Mouse (Mus musculus) forebrain, embryonic 12.5 days (tissue): ENCODE data around the gene Sgms1. TPM values are rescaled to one million over a fixed set of nuclear protein-coding genes. Genes with fewer than 3 reads are reported as not detected.

Experiments
- ATAC-seq: fragments of 200-750 bp; cut with Nextera tagmentation; 2 replicates; pipeline ENCODE4 v1.8.0; 2017; ENCODE audit warnings: moderate TSS enrichment; ENCODE audit not compliant: low FRiP score
- H3K27ac ChIP-seq: fragments of 300-500 bp; sonication (generic); 2 replicates; pipeline ENCODE4 v1.5.1; 2016; ENCODE audit warnings: mild to moderate bottlenecking
- H3K27me3 ChIP-seq: fragments of 300-500 bp; sonication (generic); 2 replicates; pipeline ENCODE4 v1.6.1; 2016; ENCODE audit warnings: mild to moderate bottlenecking
- H3K36me3 ChIP-seq: fragments of 300-500 bp; sonication (generic); replicated peaks from 2 replicates; pipeline ENCODE4 v1.6.1; 2016; ENCODE audit warnings: mild to moderate bottlenecking
- H3K4me1 ChIP-seq: fragments of 300-500 bp; sonication (generic); 2 replicates; pipeline ENCODE4 v1.6.1; 2016
- H3K4me2 ChIP-seq: fragments of 300-500 bp; sonication (generic); 2 replicates; pipeline ENCODE4 v1.6.1; 2016; ENCODE audit warnings: mild to moderate bottlenecking, moderate library complexity
- H3K4me3 ChIP-seq: fragments of 300-500 bp; sonication (generic); replicated peaks from 2 replicates; pipeline ENCODE4 v1.5.1; 2016; ENCODE audit warnings: mild to moderate bottlenecking
- H3K9ac ChIP-seq: fragments of 300-500 bp; sonication (generic); 2 replicates; pipeline ENCODE4 v1.6.1; 2016; ENCODE audit warnings: mild to moderate bottlenecking
- H3K9me3 ChIP-seq: fragments of 300-500 bp; sonication (generic); 2 replicates; pipeline ENCODE4 v1.6.1; 2016
- WGBS: fragments of 180-500 bp; shearing (Covaris S2); methylation state at CpG from one replicate; pipeline ENCODE4 v1.1.7; 2016; 5-methylcytosine and 5-hydroxymethylcytosine counted together
- polyA plus RNA-seq: library from polyadenylated mRNA; unstranded; fragments of >200 nt; fragmentation: Nextera tagmentation; extraction: Ambion mirVana; gene quantifications from 2 replicates; pipeline ENCODE4 v1.2.1, GENCODE M21; 2016

Sgms1 gene
- polyA plus RNA-seq, 1 experiment from 2014 or later: 13.8 TPM

DNA sequence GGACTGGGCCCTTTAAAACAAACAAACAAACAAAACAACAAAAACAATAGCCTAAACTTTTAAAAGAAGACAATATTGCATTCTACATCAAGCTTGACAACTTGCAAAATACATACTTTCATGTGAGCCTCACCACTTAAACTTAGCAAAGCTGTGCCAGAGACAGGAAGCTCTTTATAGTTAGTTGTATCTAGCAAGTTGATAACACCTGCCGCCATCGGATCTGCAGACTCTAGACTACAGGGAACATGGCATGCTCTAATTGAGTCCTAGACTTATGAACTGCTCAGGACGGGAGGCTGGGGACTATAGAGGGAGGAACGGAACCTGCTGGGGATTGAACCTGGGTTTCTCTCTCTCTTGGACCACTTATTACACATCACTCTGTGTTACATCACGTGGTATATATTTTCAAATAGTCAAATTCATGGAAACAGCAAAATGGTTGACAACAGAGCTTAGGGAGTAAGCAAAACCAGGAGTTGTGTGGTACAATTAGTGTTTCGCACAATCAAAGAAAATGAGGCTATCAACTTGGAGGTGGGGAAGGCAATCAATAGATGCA is 44.3 kb downstream of the Sgms1 start:
- no peak for ATAC-seq
- Histone ChIP-seq H3K9ac (no peak overlapping the region), H3K4me1 (peaks cover 41% of the 10 kb centered on the region), H3K36me3 (no peaks in the 10 kb centered on the region), H3K4me2 (no peak overlapping the region), H3K27ac (no peak overlapping the region), H3K27me3 (peaks cover 8% of the 10 kb centered on the region; the same call in 1 of the 2 replicates), H3K9me3 (no peaks in the 10 kb centered on the region), H3K4me3 (no peak overlapping the region)
- 79% methylated on average over 6 of the region's 6 CpGs for WGBS

DNA sequence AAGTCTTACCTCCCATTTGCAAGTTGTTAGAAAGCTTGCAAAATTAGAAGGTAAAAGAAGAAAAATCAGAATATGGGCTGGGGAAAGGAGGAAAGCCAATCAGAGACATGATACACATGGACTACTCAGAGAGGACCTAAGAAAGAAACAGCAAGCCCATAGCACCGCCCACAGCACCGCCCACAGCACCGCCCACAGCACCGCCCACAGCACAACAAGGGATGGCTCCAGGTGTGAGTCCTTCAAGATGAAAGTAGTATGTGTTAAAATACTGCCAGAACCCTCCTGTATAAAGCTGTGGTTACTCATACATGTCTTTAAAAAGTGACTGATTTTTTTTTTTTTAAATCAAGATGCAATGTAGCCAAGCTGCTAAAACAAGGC is 44.8 kb downstream of the Sgms1 start:
- H3K4me1 ChIP-seq: peaks cover 41% of the 10 kb centered on the region
- H3K4me3 ChIP-seq: no peak overlapping the region
- 10% methylated on average over 4 of the region's 4 CpGs for WGBS
- H3K36me3 ChIP-seq: no peaks in the 10 kb centered on the region
- ATAC-seq: peak; percentile 45; the same call in 1 of the 2 replicates
- H3K27me3 ChIP-seq: peaks cover 8% of the 10 kb centered on the region; the same call in 1 of the 2 replicates
- no peaks in the 10 kb centered on the region for H3K9me3 ChIP-seq
- no peak overlapping the region for H3K9ac ChIP-seq
- peak overlapping the region; percentile 47 for H3K4me2 ChIP-seq
- H3K27ac ChIP-seq: no peak overlapping the region

DNA sequence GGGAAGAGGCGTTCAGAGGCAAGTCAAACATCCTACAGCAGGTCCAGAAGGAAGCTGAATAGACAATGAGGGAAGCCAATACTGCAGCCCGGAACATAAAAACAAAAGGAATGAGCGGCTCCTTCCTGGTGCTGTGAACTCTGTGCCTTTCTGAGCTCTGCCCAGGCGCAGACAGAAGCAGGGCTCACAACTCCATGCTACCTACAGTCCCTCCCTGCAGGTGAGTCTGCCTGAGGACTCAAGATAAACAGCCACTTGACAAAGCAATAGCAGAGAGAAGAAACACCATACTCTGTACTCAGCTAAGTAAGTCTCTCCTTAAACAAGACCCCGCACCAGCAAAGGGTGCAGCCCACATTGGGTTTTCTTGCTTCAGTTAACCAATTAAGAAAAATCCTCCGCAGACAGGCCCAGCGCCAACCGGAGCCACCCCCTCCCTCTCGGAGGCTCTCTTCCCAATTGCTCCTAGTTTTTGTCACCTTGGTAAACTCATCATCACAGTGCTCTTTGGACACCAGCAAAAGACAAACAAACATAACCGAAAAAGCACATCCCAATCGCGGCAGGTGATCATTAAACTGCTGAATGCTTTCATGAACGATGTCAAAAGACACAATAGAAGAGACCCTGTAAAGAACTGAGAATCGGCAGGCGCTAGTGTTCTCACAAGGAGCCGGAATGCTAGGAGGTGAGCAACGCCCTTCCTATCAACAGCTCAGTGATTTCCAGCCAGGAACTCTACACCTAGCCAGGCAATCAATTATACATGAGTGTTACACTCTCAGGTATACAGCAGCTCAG is 45.4 kb downstream of the Sgms1 start:
- Histone ChIP-seq H3K4me2 (peak overlapping the region; percentile 47), H3K4me3 (peak overlapping the region; percentile 16), H3K27ac (0 out of 2 replicates have a peak overlapping the region, but pooled peaks have one; percentile 25), H3K36me3 (no peaks in the 10 kb centered on the region), H3K9me3 (no peaks in the 10 kb centered on the region), H3K9ac (peak overlapping the region; percentile 38; the same call in 1 of the 2 replicates), H3K4me1 (peaks cover 41% of the 10 kb centered on the region), H3K27me3 (peaks cover 8% of the 10 kb centered on the region; the same call in 1 of the 2 replicates)
- WGBS: 3% methylated on average over 17 of the region's 17 CpGs
- peak; percentile 31; the same call in 1 of the 2 replicates for ATAC-seq

DNA sequence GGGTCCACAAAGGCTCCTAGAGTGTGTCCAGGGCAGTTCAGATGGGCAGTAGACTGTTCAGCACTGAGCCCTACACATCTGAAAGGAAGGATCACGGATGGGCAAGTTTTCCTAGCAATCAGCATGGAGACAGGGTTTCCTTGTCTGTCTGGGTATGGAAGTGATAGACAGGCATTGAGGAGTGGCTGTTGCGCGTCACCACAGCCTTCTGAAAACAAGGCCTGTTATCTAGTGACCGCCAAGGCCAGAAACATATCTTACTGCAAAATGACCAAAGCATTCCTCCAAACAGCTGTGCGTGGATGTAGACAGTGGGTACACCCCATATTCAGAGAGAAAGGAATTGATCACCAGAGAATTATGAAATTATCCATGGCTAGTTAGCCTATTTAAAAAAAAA is 47.1 kb downstream of the Sgms1 start:
- Histone ChIP-seq H3K4me2 (no peak overlapping the region), H3K27ac (peak overlapping the region; percentile 36; the same call in 1 of the 2 replicates), H3K4me3 (no peak overlapping the region), H3K9ac (no peak overlapping the region), H3K9me3 (no peaks in the 10 kb centered on the region), H3K27me3 (peaks cover 6% of the 10 kb centered on the region; the same call in 1 of the 2 replicates), H3K36me3 (no peaks in the 10 kb centered on the region), H3K4me1 (peaks cover 42% of the 10 kb centered on the region)
- ATAC-seq: no peak
- WGBS: 71% methylated on average over 5 of the region's 5 CpGs

DNA sequence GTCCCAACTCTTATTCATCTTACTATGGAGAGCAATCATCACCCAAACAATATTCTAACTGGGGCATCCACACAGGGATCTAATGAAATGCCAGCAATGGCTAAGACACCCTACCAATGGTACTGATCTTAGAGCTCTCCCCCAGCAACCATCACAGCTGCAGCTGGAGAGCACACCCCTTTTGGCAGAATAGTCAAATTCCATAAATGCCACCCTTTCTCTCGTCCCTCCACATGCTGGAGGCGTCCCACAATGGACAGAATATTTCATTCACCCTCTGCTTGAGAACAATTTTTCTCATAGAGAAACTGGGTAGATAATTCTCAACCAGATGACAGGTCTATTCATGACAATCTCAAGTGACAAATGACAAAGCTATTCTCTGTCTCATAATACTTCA is 48.4 kb downstream of the Sgms1 start:
- no peak overlapping the region for H3K27ac ChIP-seq
- no peak overlapping the region for H3K9ac ChIP-seq
- H3K4me2 ChIP-seq: no peak overlapping the region
- ATAC-seq: no peak
- 48% methylated on average over 2 of the region's 2 CpGs for WGBS
- H3K4me3 ChIP-seq: no peak overlapping the region
- peaks cover 5% of the 10 kb centered on the region; the same call in 1 of the 2 replicates for H3K27me3 ChIP-seq
- peaks cover 40% of the 10 kb centered on the region for H3K4me1 ChIP-seq
- H3K36me3 ChIP-seq: no peaks in the 10 kb centered on the region
- no peaks in the 10 kb centered on the region for H3K9me3 ChIP-seq

DNA sequence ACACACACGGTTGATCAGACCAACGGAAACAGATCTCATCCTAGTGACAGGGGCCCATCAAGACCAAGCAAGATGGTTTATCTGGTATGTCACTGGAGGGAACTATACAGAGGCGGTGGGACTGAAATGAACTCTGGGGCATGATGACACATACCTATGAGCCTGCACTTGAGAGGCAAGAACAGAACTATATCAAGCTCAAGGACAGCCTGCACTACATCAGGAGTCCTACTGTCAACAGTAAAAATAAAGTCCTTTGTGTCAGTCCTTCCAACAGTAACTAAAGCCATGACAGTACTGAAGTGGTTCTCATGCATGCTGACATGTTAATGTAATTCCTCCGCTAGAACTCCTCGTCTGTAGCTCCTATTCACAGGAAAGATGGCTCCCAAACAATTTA is 49.3 kb downstream of the Sgms1 start:
- ATAC-seq: no peak
- Histone ChIP-seq H3K4me2 (no peak overlapping the region), H3K9me3 (no peaks in the 10 kb centered on the region), H3K4me1 (peaks cover 32% of the 10 kb centered on the region), H3K4me3 (no peak overlapping the region), H3K9ac (no peak overlapping the region), H3K36me3 (no peaks in the 10 kb centered on the region), H3K27me3 (0 out of 2 replicates have a peak, but pooled peaks cover under 1% of the 10 kb centered on the region), H3K27ac (no peak overlapping the region)
- WGBS: 91% methylated on average over 5 of the region's 5 CpGs

DNA sequence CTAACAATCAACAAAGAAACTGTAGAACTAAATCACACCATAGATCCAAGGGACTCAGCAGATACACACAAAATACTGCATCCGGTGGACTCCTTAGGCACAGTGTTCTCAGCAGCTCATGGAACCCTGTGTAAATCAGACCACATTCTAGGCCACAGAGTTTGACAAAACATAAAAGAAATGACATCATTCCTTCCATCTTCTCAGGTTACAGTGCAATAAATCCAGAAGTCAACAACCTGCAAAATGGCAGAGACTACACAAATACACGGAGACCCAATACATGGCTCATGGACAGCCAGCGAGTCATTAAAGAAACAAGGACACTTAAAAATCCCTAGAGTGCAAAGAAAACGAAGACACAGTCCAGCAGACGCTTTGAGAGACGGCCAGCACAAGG is 51.8 kb downstream of the Sgms1 start:
- 41% methylated on average over 6 of the region's 6 CpGs for WGBS
- no peak overlapping the region for H3K4me2 ChIP-seq
- H3K4me3 ChIP-seq: no peak overlapping the region
- H3K4me1 ChIP-seq: peaks cover 16% of the 10 kb centered on the region
- no peaks in the 10 kb centered on the region for H3K36me3 ChIP-seq
- no peak overlapping the region for H3K27ac ChIP-seq
- ATAC-seq: no peak
- no peaks in the 10 kb centered on the region for H3K9me3 ChIP-seq
- H3K27me3 ChIP-seq: no peaks in the 10 kb centered on the region
- no peak overlapping the region for H3K9ac ChIP-seq

DNA sequence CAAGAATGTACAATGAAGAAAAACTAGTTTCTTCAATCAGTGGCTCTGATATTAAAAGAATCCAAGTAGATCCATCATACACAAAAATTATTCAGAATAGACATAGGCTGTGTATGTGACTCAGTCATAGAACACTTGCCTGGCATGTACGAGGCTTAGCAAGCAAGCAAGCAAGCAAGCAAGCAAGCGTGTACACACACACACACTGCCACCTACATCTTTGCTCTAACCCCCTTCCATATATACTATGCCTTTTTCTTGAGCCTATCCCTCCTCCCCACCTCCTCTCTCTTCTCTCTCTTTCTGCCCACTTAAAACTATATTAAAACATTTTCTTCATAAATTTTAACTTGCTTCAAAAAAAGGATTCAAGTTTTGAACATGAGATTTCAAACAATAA is 54.8 kb downstream of the Sgms1 start:
- ATAC-seq: no peak
- Histone ChIP-seq H3K36me3 (no peaks in the 10 kb centered on the region), H3K4me2 (no peak overlapping the region), H3K27me3 (no peaks in the 10 kb centered on the region), H3K4me1 (0 out of 2 replicates have a peak, but pooled peaks cover 2% of the 10 kb centered on the region), H3K9ac (no peak overlapping the region), H3K4me3 (no peak overlapping the region), H3K9me3 (no peaks in the 10 kb centered on the region), H3K27ac (no peak overlapping the region)
- WGBS: 94% methylated on average over 2 of the region's 2 CpGs

DNA sequence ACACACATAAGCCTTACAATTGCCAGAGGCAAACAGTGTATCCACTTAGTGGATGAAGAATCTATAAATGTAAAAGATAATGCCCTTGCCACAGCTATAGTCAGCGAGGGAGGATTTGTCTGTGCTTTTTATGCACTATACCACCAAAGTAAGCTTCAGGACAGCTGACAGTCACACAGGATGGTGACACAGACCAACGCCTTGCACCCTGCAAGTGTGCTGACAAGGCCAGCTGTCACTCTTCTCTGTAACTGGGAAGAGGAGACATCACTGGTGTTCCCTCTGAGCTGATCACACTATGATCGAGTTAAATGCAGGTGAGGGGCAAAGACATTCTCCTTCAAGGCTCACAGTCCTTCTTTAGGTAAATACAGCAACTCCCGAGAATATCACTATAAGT is 56.0 kb downstream of the Sgms1 start:
- no peak for ATAC-seq
- H3K4me2 ChIP-seq: no peak overlapping the region
- no peaks in the 10 kb centered on the region for H3K9me3 ChIP-seq
- no peaks in the 10 kb centered on the region for H3K27me3 ChIP-seq
- no peak overlapping the region for H3K9ac ChIP-seq
- H3K4me3 ChIP-seq: no peak overlapping the region
- H3K27ac ChIP-seq: no peak overlapping the region
- no peaks in the 10 kb centered on the region for H3K36me3 ChIP-seq
- WGBS: 87% methylated on average over 4 of the region's 4 CpGs
- H3K4me1 ChIP-seq: 0 out of 2 replicates have a peak, but pooled peaks cover 2% of the 10 kb centered on the region

DNA sequence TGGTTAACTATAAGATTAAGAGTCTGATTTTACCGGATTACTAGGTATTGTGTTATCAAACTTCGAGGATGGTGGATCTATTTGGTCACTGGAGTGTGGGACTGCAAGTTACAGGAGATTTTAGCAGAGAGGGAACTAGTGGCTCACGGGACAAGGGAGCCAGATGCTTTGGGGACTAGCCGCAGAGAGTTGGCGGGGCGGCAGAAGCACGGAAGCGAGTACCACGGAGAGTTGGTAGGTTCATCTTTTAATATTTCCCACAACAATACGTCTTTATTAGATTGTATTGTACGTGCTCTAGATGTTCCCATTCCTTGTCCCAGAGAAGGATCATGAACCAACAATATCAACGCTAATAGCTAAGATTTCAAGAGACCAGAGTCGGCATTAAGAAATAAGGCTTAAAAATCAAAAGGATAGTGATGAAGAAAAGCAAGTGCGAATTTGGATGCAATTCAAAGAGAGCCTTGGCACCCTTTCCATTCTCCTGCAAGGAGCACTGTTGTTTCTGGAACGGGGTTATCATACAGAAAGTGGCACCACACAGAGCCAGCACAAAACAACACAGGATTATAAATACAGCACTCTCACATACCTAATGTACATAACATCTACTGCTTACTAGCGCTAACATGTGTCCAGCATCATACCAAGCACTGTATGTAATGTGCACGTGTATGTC is 56.6 kb downstream of the Sgms1 start:
- 92% methylated on average over 17 of the region's 17 CpGs for WGBS
- Histone ChIP-seq H3K4me3 (no peak overlapping the region), H3K4me1 (0 out of 2 replicates have a peak, but pooled peaks cover 2% of the 10 kb centered on the region), H3K27me3 (no peaks in the 10 kb centered on the region), H3K9ac (no peak overlapping the region), H3K4me2 (no peak overlapping the region), H3K27ac (no peak overlapping the region), H3K36me3 (no peaks in the 10 kb centered on the region), H3K9me3 (no peaks in the 10 kb centered on the region)
- no peak for ATAC-seq

DNA sequence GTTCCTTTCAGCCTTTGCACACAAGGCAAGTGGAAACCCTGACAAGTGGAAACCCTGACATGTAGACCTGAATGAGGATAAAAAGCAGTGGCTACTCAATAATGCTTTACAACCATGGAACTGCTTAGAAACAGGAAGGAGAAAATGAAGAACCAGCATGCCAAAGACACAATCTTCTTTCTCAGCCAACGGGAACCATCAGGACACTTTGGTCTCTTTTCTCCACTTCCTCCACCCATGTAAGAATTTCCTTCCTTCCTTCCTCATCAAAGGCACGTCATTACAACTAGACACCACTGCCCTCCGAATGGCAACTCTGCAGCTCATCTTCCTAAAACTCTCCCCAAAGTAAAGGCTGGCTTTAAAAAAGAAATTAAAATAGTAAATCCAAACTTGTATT is 59.3 kb downstream of the Sgms1 start:
- no peak overlapping the region for H3K4me3 ChIP-seq
- whole genome bisulfite sequencing: 83% methylated on average over 3 of the region's 3 CpGs
- no peak for ATAC-seq
- H3K9ac ChIP-seq: no peak overlapping the region
- no peak overlapping the region for H3K27ac ChIP-seq
- H3K27me3 ChIP-seq: no peaks in the 10 kb centered on the region
- H3K4me2 ChIP-seq: no peak overlapping the region
- H3K36me3 ChIP-seq: no peaks in the 10 kb centered on the region
- no peaks in the 10 kb centered on the region for H3K9me3 ChIP-seq
- no peaks in the 10 kb centered on the region for H3K4me1 ChIP-seq

DNA sequence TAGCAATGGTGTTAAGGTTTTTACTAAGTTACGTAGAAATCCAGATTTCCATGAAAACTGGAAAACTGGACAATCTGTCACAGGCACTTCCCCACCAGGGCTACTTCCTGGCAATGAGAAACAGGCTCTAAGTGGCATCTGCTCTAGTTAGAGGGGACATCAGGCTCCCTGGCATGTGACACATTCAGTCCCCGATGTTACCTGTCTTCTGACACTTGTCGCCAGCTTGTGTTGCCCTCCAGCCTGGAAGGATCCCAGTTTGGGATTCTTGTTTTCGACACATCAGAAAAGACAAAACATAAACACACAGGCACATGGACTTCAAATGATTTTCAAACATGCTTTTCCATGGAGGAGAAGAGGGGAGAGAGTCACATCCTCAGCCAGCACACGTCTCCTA is 60.0 kb downstream of the Sgms1 start:
- ATAC-seq: no peak
- whole genome bisulfite sequencing: 90% methylated on average over 5 of the region's 5 CpGs
- H3K9ac ChIP-seq: no peak overlapping the region
- H3K27ac ChIP-seq: no peak overlapping the region
- no peak overlapping the region for H3K4me2 ChIP-seq
- H3K4me1 ChIP-seq: no peaks in the 10 kb centered on the region
- H3K36me3 ChIP-seq: no peaks in the 10 kb centered on the region
- no peaks in the 10 kb centered on the region for H3K9me3 ChIP-seq
- no peaks in the 10 kb centered on the region for H3K27me3 ChIP-seq
- H3K4me3 ChIP-seq: no peak overlapping the region
